Mouse (Mus musculus) adipose tissue, adult 10 weeks (tissue): Measurements from ENCODE around the gene Atp6v1a. TPM values are rescaled to one million over a fixed set of nuclear protein-coding genes. Genes with fewer than 3 reads are reported as not detected.

ENCODE experiments used
- polyA plus RNA-seq: library from polyadenylated mRNA; stranded (reverse); fragments of 350-450 nt; fragmentation: Illumina TruSeq; extraction: RNeasy Lipid Tissue Mini Kit (QIAGEN cat#74804); gene quantifications from one replicate; pipeline ENCODE4 v1.2.3, GENCODE M21; 2014; ENCODE audit warnings: low read depth, low replicate concordance

Atp6v1a gene
- polyA plus RNA-seq: 55.5 TPM

DNA sequence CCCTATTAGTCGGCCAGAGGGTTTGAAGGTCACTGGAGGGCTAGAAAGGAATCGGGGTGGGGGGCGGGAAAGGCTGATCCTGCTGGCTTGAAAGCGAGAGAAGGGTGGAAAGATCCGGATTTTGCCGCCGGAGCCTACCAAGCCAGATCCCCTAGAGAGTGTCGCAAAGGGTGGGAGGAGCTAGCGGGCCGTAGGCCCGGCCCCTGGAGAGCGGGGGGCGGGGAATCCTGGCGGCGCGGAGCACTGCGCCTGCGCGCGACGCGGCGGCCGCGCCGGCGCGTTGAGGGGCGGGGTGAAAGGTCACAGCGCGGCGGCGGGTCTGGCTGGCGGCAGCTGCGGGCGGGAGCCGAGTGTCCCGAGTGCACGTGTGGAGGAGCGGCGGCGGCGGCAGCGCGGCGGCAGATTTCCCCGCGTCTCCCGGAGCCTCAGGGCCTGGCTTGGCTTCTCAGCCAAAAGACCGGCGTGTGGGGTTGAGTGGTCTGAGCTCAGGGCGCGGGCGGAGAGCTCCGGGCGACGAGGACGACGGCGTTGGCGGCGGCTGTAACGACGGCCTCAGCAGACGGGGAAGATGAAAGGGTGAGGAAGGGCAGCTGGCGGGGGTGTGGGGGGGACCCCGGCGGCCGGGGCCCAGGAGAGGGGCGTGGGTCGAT is at the start of gene Atp6v1a, which contains the start of gene Naa50:
Atp6v1a (minus strand) TSS at position 170 of the 650 bp plus-strand sequence.
Naa50 (plus strand) TSS at position 295 of the 650 bp plus-strand sequence.

DNA sequence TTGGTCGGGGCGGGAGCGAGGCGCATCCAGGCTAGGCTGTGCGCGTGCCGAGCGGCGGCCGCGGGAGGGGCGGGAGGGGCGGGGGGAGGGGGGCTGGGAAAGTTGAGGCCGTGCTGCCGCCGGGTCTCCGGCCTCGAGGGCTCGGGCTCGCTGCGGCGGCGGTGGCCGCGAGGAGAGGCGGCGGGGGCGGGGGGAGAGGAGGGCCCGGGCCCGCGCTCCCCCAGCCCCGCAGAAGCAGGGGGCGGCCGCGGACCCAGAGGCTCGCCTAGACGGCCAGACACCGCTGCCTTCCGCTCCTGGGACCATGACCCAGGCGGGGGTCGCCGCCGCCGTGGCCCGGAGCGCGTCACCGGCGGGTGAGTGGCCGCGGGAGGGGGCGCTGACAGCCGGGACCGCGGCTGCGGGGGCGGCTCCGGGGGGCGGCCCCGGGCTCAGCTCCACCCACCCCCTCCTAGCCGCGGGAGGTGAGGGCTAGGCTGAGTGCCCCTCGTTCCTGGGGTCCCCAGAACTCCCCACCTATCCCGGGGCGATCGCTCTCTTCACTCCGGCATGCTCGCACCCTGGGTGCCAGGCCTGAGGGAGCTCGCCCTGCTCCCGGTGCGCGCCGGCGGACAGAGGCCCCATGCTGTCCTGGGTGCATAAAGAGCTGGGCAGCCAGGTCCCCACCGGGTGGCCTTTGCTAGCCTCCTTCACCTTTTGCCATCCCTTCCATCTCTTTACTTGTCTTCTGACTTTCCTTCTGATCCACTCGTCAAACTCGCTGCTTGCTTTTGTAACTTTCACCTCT is 33.8 kb upstream of the Atp6v1a start, which contains the start of gene Usf3:
Usf3 (plus strand) TSS at position 92 of the 787 bp plus-strand sequence.

DNA sequence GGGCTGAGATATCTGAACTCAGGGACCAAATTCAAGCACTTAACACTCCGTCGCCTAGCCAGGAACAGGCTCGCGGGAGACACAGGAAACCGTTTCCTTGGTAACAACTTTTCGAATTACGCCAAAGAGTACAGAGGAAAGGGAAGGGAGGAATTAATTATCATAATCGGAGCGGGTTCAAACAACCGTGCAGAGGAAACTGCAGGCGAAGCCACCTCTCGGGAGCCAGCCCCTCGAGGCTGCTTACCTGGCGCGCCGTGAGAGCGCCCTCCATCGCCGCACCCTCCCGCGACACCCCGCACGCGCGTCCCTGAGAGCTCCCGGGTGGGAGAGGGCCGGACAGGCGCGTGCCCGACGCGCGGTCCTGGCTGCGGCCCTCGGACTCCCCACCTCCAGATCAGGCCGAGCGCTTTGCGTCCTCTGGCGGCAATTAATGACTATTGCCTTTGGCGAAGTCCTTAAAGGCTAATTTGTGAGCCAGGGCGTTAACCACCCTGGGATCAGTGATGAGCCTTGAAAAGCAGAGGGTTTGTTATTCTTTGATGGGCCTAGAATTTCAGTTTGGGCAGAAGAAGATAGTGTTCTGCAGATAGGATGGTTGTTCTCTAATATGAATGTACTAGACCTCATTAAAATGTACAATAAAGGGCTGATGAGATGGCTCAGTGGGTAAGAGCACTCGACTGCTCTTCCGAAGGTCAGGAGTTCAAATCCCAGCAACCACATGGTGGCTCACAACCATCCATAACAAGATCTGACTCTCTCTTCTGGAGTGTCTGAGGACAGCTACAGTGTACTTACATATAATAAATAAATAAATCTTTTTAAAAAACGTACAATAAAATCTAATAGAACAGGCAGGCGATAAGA is 76.2 kb downstream of the Atp6v1a start, which contains the start of gene Gramd1c:
Gramd1c (minus strand) TSS at position 321 of the 870 bp plus-strand sequence.

Other genes starting within 250 kb of the Atp6v1a start
- 5.9 TPM for gene Ccdc191, start 249.9 kb downstream of the Atp6v1a start, polyA plus RNA-seq
- 12.4 TPM for gene Qtrt2, start 212.9 kb downstream of the Atp6v1a start, polyA plus RNA-seq
- gene Zdhhc23, start 159.9 kb downstream of the Atp6v1a start, polyA plus RNA-seq: 1.1 TPM
- 5.1 TPM for gene Gramd1c, start 76.4 kb downstream of the Atp6v1a start, polyA plus RNA-seq
- 38.2 TPM for gene Naa50, start 125 bp upstream of the Atp6v1a start, polyA plus RNA-seq
- gene Usf3, start 33.5 kb upstream of the Atp6v1a start, polyA plus RNA-seq: 8.0 TPM
- 0.31 TPM for gene Sidt1, start 193.5 kb upstream of the Atp6v1a start, polyA plus RNA-seq
- gene Spice1, start 207.4 kb upstream of the Atp6v1a start, polyA plus RNA-seq: 12.9 TPM